Mouse (Mus musculus) liver, postnatal 0 days (tissue): ENCODE measurements around the gene Grid1. TPM values are rescaled to one million over a fixed set of nuclear protein-coding genes. Genes with fewer than 3 reads are reported as not detected.

ENCODE experiments used
- ATAC-seq: fragments of 200-750 bp; cut with Nextera tagmentation; 2 replicates; pipeline ENCODE4 v1.8.0; 2017; ENCODE audit warnings: mild to moderate bottlenecking, moderate library complexity
- DNase-seq: peaks from one replicate; pipeline ENCODE4 v3.0.0-alpha.2; 2016
- H3K27ac ChIP-seq: fragments of 300-500 bp; sonication (generic); 2 replicates; pipeline ENCODE4 v1.5.1; 2014; ENCODE audit warnings: antibody characterized with exemption, moderate library complexity, mild to moderate bottlenecking, low read depth
- H3K27me3 ChIP-seq: fragments of 300-500 bp; sonication (generic); 2 replicates; pipeline ENCODE4 v1.6.1; 2014; ENCODE audit warnings: low read length, control low read depth, mixed read lengths; ENCODE audit not compliant: insufficient read depth
- H3K36me3 ChIP-seq: fragments of 300-500 bp; sonication (generic); replicated peaks from 2 replicates; pipeline ENCODE4 v1.6.1; 2014; ENCODE audit warnings: mild to moderate bottlenecking, control low read depth, low read length, moderate library complexity, mixed read lengths; ENCODE audit not compliant: insufficient read depth
- H3K4me1 ChIP-seq: fragments of 300-500 bp; sonication (generic); 2 replicates; pipeline ENCODE4 v1.6.1; 2014; ENCODE audit warnings: antibody characterized with exemption, mild to moderate bottlenecking, control low read depth; ENCODE audit not compliant: insufficient read depth
- H3K4me2 ChIP-seq: fragments of 300-500 bp; sonication (generic); 2 replicates; pipeline ENCODE4 v1.6.1; 2014; ENCODE audit warnings: low read depth, mild to moderate bottlenecking, low read length, moderate library complexity, mixed read lengths
- H3K4me3 ChIP-seq: fragments of 300-500 bp; sonication (generic); 2 replicates; pipeline ENCODE4 v1.5.1; 2014; ENCODE audit warnings: low read depth, low read length
- H3K9ac ChIP-seq: fragments of 300-500 bp; sonication (generic); replicated peaks from 2 replicates; pipeline ENCODE4 v1.6.1; 2014; ENCODE audit warnings: mild to moderate bottlenecking, moderate library complexity
- H3K9me3 ChIP-seq: fragments of 300-500 bp; sonication (generic); 2 replicates; pipeline ENCODE4 v1.6.1; 2016; ENCODE audit warnings: mild to moderate bottlenecking, control low read depth, low read length, mixed read lengths
- CTCF ChIP-seq: sonication (generic); IDR thresholded peaks from 2 replicates; pipeline ENCODE4 v1.5.1; 2016; ENCODE audit warnings: antibody characterized with exemption, low read depth
- EP300 ChIP-seq: IDR thresholded peaks from 2 replicates; pipeline ENCODE4 v1.6.1; 2016; ENCODE audit warnings: antibody characterized with exemption, low read depth, mild to moderate bottlenecking
- WGBS: fragments of 180-500 bp; shearing (Covaris S2); extraction: QIAGEN DNeasy Blood & Tissue Kit; methylation state at CpG from one replicate; pipeline ENCODE4 v1.1.7; 2014; ENCODE audit not compliant: insufficient replicate concordance; 5-methylcytosine and 5-hydroxymethylcytosine counted together
- polyA plus RNA-seq: library from polyadenylated mRNA; unstranded; fragments of >200 nt; fragmentation: Nextera tagmentation; extraction: Ambion mirVana; gene quantifications from 2 replicates; pipeline ENCODE4 v1.2.1, GENCODE M21; 2015

Gene Grid1
- polyA plus RNA-seq, 1 experiment from 2014 or later = not detected

GRCm38 (mm10) chr14:35453702-35454101 is 633.8 kb downstream of the Grid1 start:
- no peak for TF ChIP-seq EP300
- no peak for TF ChIP-seq CTCF
- H3K4me1 ChIP-seq = no peaks in the 10 kb centered on the region
- no peaks in the 10 kb centered on the region for H3K9me3 ChIP-seq
- H3K9ac ChIP-seq = no peak overlapping the region
- no peak for DNase-seq
- no peak overlapping the region for H3K27ac ChIP-seq
- ATAC-seq = no peak
- H3K4me3 ChIP-seq = no peak overlapping the region
- no peaks in the 10 kb centered on the region for H3K36me3 ChIP-seq
- H3K27me3 ChIP-seq = no peaks in the 10 kb centered on the region
- WGBS = 82% methylated on average over 7 of the region's 7 CpGs
- no peak overlapping the region for H3K4me2 ChIP-seq

GRCm38 (mm10) chr14:35468254-35468653 is 648.3 kb downstream of the Grid1 start:
- H3K36me3 ChIP-seq = no peaks in the 10 kb centered on the region
- 70% methylated on average over 6 of the region's 6 CpGs for WGBS
- no peak overlapping the region for H3K4me3 ChIP-seq
- no peak for TF ChIP-seq CTCF
- H3K27ac ChIP-seq = no peak overlapping the region
- DNase-seq (no peak), ATAC-seq (no peak)
- H3K9ac ChIP-seq = no peak overlapping the region
- H3K27me3 ChIP-seq = no peaks in the 10 kb centered on the region
- no peaks in the 10 kb centered on the region for H3K4me1 ChIP-seq
- no peak overlapping the region for H3K4me2 ChIP-seq
- no peaks in the 10 kb centered on the region for H3K9me3 ChIP-seq

- H3K27ac ChIP-seq = no peak overlapping the region
- TF ChIP-seq CTCF = no peak
- TF ChIP-seq EP300 = no peak
- no peaks in the 10 kb centered on the region for H3K27me3 ChIP-seq
- H3K4me2 ChIP-seq = no peak overlapping the region
- no peak overlapping the region for H3K4me3 ChIP-seq
- WGBS = 67% methylated on average over 2 of the region's 2 CpGs
- H3K9ac ChIP-seq = no peak overlapping the region
- ATAC-seq = no peak
- no peaks in the 10 kb centered on the region for H3K4me1 ChIP-seq
- no peaks in the 10 kb centered on the region for H3K9me3 ChIP-seq
- DNase-seq = no peak
- H3K36me3 ChIP-seq = no peaks in the 10 kb centered on the region
Measured at GRCm38 (mm10) chr14:35486017-35486416, 666.1 kb downstream of the Grid1 start.

GRCm38 (mm10) chr14:35502324-35502723 is 682.4 kb downstream of the Grid1 start:
- Histone ChIP-seq H3K27ac (no peak overlapping the region), H3K9ac (no peak overlapping the region), H3K27me3 (no peaks in the 10 kb centered on the region), H3K4me1 (no peaks in the 10 kb centered on the region), H3K4me3 (no peak overlapping the region), H3K9me3 (no peaks in the 10 kb centered on the region), H3K4me2 (no peak overlapping the region), H3K36me3 (no peaks in the 10 kb centered on the region)
- 57% methylated on average over 4 of the region's 5 CpGs for WGBS
- no peak for TF ChIP-seq CTCF
- no peak for TF ChIP-seq EP300
- no peak for DNase-seq
- ATAC-seq = no peak

- no peaks in the 10 kb centered on the region for H3K36me3 ChIP-seq
- H3K9me3 ChIP-seq = no peaks in the 10 kb centered on the region
- ATAC-seq (no peak), DNase-seq (no peak)
- no peak overlapping the region for H3K9ac ChIP-seq
- no peak overlapping the region for H3K27ac ChIP-seq
- no peaks in the 10 kb centered on the region for H3K27me3 ChIP-seq
- no peak overlapping the region for H3K4me2 ChIP-seq
- no peak for TF ChIP-seq EP300
- TF ChIP-seq CTCF = no peak
- H3K4me1 ChIP-seq = no peaks in the 10 kb centered on the region
- H3K4me3 ChIP-seq = no peak overlapping the region
Measured at GRCm38 (mm10) chr14:35519402-35519801, 699.5 kb downstream of the Grid1 start.

GRCm38 (mm10) chr14:35538835-35539234 is 718.9 kb downstream of the Grid1 start:
- WGBS = 74% methylated on average over 3 of the region's 3 CpGs
- no peak for ATAC-seq
- Histone ChIP-seq H3K9ac (no peak overlapping the region), H3K4me3 (no peak overlapping the region), H3K27me3 (no peaks in the 10 kb centered on the region), H3K27ac (no peak overlapping the region), H3K4me1 (no peaks in the 10 kb centered on the region), H3K4me2 (no peak overlapping the region), H3K9me3 (no peaks in the 10 kb centered on the region), H3K36me3 (no peaks in the 10 kb centered on the region)
- no peak for DNase-seq
- TF ChIP-seq EP300 (no peak), CTCF (no peak)

- no peaks in the 10 kb centered on the region for H3K27me3 ChIP-seq
- no peak overlapping the region for H3K4me2 ChIP-seq
- no peaks in the 10 kb centered on the region for H3K4me1 ChIP-seq
- no peak for ATAC-seq
- H3K9ac ChIP-seq = no peak overlapping the region
- H3K9me3 ChIP-seq = no peaks in the 10 kb centered on the region
- no peak overlapping the region for H3K4me3 ChIP-seq
- WGBS = 61% methylated on average over 4 of the region's 4 CpGs
- no peak overlapping the region for H3K27ac ChIP-seq
- H3K36me3 ChIP-seq = no peaks in the 10 kb centered on the region
- no peak for DNase-seq
- no peak for TF ChIP-seq EP300
- TF ChIP-seq CTCF = no peak
Measured at GRCm38 (mm10) chr14:35541254-35541991, 721.5 kb downstream of the Grid1 start.
